Mouse (Mus musculus): Measurements from ENCODE around the gene Uggt1.
A peak's percentile ranks its signal among the peaks of the same experiment; 100 is the strongest.

Gene Uggt1

DNA sequence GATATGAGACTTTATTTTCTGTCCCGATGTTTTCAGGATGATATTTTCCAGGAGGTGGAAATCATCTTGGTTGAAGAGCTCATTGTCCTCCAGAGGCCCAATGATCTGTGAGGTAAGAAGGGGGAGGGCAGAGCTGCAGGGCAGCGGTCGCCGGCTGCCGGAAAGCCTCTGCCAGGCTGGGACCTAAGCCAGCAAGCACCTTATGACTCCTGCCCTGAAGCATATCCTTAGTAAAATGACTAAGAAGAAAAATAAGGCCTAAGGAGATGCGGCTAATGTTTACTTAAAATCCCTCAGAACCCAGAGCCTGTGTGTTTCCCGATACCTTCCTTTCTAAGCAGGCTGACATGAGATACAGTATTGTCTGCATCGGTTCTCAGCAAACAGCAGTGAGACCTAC lies 71.1 kb downstream of the Uggt1 start:
- DNase-seq (ENCODE audit: low read depth) = no peak

GRCm38 (mm10) chr1:36172941-36173340 lies 71.6 kb downstream of the Uggt1 start:
- no peak for DNase-seq (ENCODE audit: low read depth)

GRCm38 (mm10) chr1:36162687-36163086 lies 81.8 kb downstream of the Uggt1 start:
- no peak for DNase-seq (ENCODE audit: low read depth)

- DNase-seq (ENCODE audit: low read depth) = no peak
Measured at GRCm38 (mm10) chr1:36161208-36161607, 83.3 kb downstream of the Uggt1 start.

DNA sequence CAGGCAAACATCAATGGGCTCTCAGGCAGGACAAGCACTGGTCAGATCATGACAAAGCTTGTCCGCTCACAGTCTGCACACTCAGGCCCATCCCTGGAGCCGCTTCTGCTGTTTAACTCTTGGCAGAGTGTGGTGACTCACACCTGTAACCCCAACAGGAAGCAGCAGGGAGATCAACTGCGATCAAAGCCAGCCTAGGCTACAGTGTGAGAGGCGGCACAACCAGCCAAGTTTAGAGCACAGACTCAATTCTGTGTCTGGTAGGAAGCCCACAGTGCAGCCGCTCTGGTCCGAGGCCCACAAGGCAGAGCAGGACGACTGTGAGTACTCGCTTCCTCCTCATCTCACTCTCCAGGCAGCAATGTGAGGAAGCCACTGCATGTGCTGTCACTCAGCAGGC lies 84.3 kb downstream of the Uggt1 start:
- no peak for DNase-seq (ENCODE audit: low read depth)

- peak; percentile 44 for DNase-seq (ENCODE audit: low read depth)
Measured at GRCm38 (mm10) chr1:36149411-36149810, 95.1 kb downstream of the Uggt1 start.

DNA sequence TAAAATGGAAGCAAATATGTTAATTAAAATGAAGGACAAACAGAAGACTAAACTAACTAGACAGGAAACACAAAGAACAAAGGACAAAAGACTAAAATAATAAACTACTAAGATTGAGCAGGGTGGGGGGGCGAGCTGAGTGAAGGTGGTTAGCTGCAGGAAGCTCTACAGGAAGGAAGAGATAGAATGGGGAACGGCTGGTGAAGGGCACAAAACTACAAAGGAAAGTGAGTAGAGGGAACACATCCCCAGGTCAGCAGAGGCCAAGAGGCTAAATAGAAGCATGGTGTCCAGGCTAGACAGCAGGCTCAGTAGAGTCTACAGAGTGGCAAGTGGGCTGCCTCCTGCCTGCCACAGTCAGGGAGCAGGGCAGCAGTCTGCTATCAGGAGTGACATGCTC lies 95.7 kb downstream of the Uggt1 start:
- no peak for DNase-seq (ENCODE audit: low read depth)

DNA sequence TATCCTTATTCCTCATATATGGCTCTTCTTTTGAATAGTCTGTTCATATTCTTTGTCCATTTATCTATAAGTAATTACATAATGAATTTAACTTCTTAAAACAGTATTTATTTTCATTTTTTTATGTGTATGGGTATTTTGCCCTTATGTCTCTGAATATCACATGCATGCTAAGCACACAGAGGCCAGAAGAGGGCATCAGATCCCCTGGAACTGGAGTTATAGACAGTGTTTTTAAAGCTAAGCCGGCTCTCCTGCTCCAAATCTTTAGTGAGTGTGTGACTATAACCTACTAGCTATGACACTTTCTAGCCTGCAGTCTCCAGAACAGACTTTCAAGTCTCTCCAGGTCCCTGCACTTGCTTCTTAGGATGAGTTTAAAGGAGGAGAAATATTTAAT lies 99.5 kb downstream of the Uggt1 start:
- no peak for DNase-seq (ENCODE audit: low read depth)

GRCm38 (mm10) chr1:36140311-36140710 lies 104.2 kb downstream of the Uggt1 start:
- no peak for DNase-seq (ENCODE audit: low read depth)

DNA sequence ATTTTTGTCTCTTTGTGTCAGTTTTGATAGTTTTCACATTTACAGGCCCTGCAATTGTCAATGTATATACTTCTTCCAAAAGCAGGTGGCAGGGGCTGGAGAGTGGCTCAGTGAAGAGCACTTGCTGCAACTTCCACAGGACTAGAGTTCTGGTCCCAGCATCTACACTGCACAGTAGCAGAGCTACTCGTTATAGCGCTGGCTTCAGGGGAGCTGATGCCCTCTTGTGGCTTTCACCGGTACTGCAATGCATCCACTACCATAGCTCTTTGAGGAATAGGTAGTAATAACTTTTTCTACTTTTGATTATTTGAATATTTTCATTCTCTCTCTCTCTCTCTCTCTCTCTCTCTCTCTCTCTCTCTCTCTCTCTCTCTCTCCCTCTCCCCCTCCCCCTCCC lies 109.9 kb downstream of the Uggt1 start:
- DNase-seq (ENCODE audit: low read depth) = peak; percentile 65

DNA sequence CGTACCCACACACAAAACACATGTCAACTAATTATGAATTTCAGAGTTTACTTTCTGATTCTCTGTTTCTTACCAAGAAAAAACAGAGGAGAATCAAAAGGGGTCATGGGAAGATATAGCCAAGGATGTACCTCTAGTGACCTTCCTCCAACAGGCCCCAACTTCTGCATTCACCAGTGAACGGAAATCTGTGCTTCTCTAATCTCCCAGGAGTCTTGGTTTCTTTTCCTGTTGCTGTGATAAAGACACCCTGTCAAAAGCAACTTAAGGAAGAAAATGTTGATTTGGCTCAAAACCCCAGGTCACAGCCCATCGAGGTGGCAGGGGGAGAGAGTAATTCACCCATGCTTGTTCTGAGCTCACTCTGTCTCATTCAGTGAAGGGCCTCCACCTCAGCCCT lies 110.9 kb downstream of the Uggt1 start:
- DNase-seq (ENCODE audit: low read depth) = no peak

DNA sequence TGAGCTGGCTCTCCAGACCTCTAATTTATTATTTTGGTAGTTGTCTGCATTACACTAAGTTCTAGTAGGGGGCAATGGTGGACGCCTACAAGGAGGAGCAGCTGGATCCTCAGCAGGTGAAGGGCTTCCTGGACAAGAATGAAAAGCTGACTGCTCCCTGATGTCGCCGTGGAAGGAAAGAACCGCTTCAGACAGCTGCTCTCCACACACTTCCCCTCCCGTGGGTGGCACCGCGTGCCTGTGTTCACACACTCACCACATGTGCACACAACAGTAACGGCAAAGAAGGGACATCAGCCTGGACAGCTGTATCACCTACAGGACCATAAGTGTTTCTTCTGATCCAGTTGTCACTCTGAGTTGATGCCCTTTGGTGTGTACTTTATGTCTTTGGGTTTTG lies 111.5 kb downstream of the Uggt1 start:
- DNase-seq (ENCODE audit: low read depth) = no peak

GRCm38 (mm10) chr1:36132211-36132610 lies 112.3 kb downstream of the Uggt1 start:
- no peak for DNase-seq (ENCODE audit: low read depth)

DNA sequence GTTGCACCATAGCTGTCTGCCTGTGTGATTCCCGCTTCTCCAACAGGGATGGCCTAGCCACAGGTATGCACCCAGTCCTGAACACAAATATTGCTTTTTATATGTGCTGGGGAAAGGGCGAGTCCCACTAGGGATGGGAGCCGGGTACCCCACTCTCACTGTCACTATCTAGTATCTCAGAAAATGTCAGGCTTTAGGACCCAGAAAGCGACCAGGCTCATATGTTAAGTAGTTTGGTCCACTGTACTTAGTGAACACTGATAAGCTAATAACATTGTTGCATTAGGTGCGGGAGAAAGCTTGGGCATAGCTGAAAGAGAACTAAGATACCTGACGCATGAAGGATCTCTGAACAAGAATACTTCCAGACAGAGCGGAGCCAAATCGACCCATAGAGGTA lies 112.8 kb downstream of the Uggt1 start:
- no peak for DNase-seq (ENCODE audit: low read depth)

GRCm38 (mm10) chr1:36131154-36131553 lies 113.4 kb downstream of the Uggt1 start:
- DNase-seq (ENCODE audit: low read depth) = no peak

GRCm38 (mm10) chr1:36130307-36131035 lies 114.0 kb downstream of the Uggt1 start:
- DNase-seq (ENCODE audit: low read depth) = peak; percentile 67

DNA sequence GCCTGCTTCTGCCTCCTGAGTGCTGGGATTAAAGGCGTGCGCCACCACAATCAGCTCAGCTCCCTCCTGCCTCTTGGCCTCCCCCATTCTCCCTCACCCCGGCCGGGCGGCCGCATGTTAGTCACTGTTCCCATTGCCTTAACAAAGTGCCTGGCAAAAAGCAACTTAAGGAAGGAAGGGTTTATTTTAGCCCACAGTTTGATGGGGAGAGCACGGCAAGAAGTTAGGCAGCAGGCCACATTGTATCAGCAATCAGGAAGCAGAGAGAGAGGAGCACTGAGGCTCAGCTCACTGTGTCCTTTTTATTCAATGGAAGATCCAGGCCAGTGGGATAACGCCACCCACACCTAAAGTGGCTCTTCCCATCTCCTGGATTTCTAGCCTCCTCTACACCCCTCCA lies 114.6 kb downstream of the Uggt1 start:
- DNase-seq (ENCODE audit: low read depth) = no peak

- DNase-seq (ENCODE audit: low read depth) = peak; percentile 34
Measured at GRCm38 (mm10) chr1:36129126-36129525, 115.4 kb downstream of the Uggt1 start.

DNA sequence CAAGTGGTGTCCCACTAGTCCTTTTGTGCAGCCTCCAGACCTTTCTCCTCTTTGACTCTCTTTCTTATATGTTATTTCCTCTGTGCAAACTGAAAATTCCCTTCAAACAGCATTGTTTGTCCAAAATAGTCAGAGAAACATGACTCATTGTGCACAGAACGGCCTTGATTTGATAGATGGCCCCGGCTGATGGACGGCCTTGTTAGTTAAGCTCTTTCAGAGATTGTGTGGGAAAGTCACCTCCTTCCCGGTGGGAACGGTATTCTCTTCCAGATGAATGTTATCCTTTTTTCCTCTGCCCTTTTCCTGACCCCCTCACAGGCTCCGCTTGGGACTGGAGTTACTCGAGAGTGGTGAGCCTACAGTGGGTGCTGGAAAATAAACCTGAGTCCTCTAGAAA lies 119.4 kb downstream of the Uggt1 start:
- DNase-seq (ENCODE audit: low read depth) = no peak

- no peak for DNase-seq (ENCODE audit: low read depth)
Measured at GRCm38 (mm10) chr1:36121172-36121571, 123.3 kb downstream of the Uggt1 start.

DNA sequence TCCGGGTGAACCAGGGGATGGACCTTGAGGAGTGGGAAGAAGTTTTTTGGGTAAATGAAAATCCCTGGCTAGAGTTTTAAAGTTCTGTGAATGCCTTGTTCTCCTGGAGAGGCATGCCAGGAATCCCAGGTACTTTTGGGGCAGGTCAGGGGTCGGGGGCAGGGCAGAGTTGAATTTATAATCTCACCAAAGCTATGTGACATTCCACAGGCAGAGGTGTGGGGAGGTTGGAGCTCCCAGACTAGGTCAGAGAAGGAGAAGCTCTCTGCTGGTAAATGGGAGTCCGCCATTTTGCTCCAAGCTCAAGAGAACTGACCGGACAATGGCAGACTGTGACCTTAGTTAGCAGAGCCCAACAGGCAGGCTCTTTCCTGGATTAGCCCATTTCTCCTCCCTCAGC lies 125.1 kb downstream of the Uggt1 start:
- DNase-seq (ENCODE audit: low read depth) = no peak

DNA sequence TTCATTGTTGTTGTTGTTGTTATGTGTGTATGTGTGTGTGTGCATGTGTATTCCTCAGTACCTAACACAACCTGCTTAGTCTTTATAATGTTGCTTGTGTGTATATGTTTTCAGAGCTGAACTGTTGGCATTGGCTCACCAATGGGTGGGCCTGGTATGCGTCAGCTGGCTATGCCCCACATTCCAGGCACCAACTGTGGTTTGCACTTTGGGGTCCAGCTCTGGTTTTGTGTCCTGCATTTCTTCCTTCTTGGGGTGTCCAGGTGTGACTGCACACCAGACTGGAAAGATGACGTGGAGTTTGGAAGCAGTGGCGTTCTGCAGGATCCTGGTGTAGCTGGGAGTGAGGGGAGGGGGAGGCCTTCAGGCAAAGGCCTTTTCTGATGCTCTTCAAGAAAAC lies 125.6 kb downstream of the Uggt1 start:
- no peak for DNase-seq (ENCODE audit: low read depth)

- DNase-seq (ENCODE audit: low read depth) = no peak
Measured at GRCm38 (mm10) chr1:36118061-36118685, 126.3 kb downstream of the Uggt1 start.

GRCm38 (mm10) chr1:36116488-36116887 lies 128.0 kb downstream of the Uggt1 start:
- no peak for DNase-seq (ENCODE audit: low read depth)
